Mouse (Mus musculus): ENCODE results near the gene Jsrp1. TPM values are rescaled to one million over a fixed set of nuclear protein-coding genes. Genes with fewer than 3 reads are reported as not detected.
A peak's percentile ranks its signal among the peaks of the same experiment; 100 is the strongest.
"Not testable (repeated sequence)": the region's sequence is repeated elsewhere in the genome, so short reads cannot be mapped to it uniquely, and the experiment has no call there.

The Jsrp1 gene
- total RNA-seq, 2 experiments from 2014 or later = 1.6 to 2.0 TPM

DNA sequence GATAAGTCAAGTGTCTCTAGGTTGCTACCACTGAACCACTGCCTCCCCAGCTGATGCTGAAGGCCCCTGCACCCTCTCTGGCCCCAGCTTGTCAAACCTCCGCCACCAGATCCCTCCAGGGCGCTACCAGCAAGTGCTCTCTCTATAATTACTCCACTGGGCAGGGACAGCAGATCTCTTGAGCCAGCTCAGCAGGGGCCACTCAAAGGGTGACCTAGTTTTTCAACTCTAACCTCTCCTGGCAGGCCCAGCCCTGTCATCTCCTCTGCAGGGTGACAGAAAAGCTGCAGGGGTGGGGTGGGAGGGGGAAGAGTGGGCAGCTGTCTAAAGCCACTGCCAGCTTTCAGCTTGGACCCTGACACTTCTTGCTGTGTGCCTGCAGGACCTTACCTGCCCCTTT lies 24.5 kb upstream of the Jsrp1 start:
- no peak for DNase-seq (ENCODE audit: extremely low spot score in 1 of 2, low spot score in 2 of 2)
- intact Hi-C loops (cut with DNase I) = no loop called here

DNA sequence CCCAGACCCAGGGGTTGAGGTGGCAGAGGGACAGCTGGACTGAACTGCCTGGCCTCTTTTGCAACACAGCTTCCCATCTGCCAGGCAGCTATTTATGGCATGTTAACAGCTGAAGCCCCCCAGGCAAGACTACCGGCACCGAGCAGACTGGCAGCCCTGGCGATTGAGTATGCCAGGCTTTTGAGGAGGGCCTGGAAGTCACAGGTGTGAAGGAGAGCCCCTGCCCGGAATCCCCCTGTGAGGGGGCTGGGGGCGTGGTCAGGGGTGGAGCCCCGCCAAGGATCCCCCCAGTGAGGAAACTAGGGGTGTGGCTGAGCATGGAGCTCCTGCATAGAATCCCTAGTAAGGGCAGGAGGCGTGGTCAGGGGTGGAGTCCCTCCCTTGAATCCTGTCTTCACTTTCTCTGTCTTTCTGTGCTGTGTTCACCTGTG lies 23.7 kb upstream of the Jsrp1 start:
- DNase-seq (ENCODE audit: extremely low spot score in 1 of 2, low spot score in 2 of 2) = no peak
- intact Hi-C loops (cut with DNase I) = no loop called here

DNA sequence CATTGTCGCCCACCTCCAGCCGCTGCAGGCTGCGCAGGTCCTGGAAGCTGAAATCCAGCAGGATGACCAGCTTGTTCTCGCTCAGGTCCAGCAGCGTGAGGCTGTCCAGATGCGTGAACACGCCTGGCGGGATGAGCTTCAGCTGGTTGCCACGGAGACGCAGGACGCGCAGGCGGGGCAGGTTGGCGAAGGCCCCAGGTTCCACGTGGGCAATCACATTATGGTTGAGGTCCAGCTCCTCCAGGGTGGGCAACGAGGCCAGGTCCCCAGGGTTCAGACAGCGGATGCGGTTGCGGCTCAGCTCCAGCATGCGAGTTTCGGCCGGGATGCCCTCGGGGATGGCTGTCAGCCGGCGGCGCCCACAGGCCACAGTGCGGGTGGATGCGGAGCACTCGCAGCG lies 22.3 kb upstream of the Jsrp1 start:
- DNase-seq (ENCODE audit: extremely low spot score in 1 of 2, low spot score in 2 of 2) = no peak
- intact Hi-C loops (cut with DNase I) = no loop called here

DNA sequence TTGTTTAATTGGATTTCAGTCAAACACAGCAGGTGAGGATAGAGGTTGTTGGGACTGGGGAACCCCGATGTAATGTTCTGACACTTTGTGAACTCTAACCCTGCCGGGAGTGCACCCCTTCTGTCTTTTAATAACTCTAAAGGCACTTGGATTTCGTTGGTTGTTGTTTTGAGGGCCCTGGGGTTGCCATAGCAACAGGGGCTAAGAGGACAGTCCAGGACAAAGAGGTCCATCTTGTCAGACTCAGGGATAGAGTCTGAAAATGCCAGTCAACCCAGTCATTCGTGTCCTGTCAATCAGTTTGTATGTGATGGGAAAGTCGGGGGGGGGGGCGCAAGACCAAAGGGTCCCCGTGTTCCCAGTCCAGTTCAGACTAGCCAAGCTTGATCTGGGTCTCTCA lies 19.5 kb upstream of the Jsrp1 start:
- intact Hi-C loops (cut with DNase I) = no loop called here
- DNase-seq (ENCODE audit: extremely low spot score in 1 of 2, low spot score in 2 of 2) = no peak

DNA sequence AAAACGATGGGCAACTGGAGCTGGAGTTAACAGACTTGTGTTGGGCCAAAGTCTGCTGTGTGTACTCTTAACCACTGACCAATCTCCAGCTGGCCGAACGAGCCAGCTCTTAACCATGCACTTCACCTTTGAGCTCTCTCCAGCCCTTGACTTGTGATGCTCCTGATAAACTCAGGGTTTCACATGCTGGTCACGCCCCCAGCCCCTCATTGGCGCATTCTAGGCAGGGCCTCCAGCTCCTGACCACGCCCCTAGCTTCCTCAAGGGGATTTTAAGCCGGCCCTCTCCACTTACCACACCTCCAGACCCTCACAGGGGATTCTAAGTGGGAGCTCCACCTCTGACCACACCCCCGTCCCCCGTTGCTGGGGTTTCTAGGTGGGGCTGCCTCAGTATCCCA lies 17.8 kb upstream of the Jsrp1 start:
- intact Hi-C loops (cut with DNase I) = no loop called here
- DNase-seq (ENCODE audit: extremely low spot score in 1 of 2, low spot score in 2 of 2) = peak in 1 of 2 experiments; percentile 82

DNA sequence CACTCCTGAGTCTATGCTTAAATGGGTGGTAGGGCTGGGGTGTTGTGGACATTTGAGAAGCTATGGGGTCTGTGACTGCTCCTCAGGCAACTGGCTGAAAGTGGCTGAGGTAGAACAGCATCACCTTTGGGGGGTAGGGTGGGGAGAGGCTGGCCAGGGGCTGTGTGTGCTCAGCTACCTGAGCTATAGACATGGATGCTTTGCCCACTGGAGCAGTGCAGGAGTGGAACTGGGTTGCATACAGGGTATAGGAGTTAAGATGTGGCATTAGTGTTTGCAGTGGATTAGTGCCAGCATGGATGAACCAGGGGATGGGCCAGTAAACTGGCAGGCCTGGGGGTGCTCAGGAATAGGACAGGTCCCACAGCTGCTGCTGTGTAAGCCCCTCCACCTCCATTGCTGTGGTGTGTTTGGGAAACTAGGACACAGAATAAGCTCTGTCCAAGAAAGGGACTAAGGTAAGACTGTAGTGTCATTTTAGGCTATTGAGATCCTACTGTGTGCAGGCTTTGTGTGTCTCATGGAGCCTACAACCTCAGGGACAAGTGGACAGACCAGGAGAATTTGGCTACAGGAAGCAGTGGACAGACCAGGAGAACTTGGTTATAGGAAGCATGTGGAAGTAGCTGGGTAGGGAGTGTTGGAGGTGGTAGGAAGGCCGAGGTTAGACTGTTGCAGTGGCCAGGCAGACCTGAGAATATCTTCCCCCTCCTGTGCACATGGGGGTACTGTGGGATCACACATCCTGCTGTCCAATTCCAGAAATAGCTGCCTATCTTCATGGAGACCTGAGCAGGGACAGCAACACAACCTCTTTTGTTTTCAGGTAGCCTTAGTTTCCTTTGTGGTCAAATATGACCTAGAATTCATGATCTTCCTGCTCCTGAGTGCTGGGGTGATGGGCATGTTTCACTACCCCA lies 16.3 kb upstream of the Jsrp1 start:
- no peak for DNase-seq (ENCODE audit: extremely low spot score in 1 of 2, low spot score in 2 of 2)
- intact Hi-C loops (cut with DNase I) = no loop called here

DNA sequence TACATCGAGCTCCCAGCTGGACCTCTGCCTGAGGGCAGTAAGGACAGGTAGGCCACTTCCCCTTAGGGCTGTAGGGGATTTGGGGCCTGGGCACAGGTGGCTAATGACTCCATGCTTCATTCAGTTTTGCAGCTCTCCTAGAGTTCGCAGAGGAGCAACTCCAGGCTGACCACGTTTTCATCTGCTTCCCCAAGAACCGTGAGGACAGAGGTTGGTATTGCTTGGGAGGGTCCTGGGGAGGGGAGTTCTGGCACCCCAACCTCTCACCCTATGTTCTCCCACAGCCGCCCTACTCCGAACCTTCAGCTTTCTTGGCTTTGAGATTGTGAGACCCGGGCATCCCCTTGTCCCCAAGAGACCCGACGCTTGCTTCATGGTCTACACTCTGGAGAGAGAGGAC lies 15.3 kb upstream of the Jsrp1 start:
- intact Hi-C loops (cut with DNase I); DNase-seq (ENCODE audit: extremely low spot score in 1 of 2, low spot score in 2 of 2): not testable (repeated sequence)

DNA sequence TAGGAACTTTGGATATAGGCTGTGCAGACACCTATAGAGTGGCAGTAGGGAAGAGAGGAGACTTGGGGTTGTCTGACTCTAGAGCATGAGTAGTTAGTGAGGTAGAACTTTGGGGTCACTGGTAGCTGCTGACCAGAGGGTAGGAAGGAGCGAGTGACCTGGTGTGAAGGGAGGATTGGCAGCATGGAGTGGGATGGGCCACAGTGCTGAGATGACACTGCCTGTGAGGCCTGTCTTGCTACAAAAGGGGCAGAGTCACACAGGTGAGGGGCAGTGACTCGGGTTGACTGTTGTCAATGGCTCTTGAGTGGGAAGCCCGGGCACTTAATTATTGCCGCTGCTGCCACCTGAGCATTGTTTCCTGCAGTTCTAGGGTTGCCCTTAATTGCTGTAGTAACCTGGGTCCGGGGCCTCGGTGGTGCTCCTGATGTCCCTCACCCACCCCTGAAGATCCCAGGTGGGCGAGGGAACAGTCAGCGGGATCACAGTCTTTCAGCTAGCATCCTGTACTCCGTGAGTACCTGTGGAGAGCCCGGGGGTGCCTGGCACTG lies 14.6 kb upstream of the Jsrp1 start:
- DNase-seq (ENCODE audit: extremely low spot score in 1 of 2, low spot score in 2 of 2) = no peak
- intact Hi-C loops (cut with DNase I) = no loop called here

DNA sequence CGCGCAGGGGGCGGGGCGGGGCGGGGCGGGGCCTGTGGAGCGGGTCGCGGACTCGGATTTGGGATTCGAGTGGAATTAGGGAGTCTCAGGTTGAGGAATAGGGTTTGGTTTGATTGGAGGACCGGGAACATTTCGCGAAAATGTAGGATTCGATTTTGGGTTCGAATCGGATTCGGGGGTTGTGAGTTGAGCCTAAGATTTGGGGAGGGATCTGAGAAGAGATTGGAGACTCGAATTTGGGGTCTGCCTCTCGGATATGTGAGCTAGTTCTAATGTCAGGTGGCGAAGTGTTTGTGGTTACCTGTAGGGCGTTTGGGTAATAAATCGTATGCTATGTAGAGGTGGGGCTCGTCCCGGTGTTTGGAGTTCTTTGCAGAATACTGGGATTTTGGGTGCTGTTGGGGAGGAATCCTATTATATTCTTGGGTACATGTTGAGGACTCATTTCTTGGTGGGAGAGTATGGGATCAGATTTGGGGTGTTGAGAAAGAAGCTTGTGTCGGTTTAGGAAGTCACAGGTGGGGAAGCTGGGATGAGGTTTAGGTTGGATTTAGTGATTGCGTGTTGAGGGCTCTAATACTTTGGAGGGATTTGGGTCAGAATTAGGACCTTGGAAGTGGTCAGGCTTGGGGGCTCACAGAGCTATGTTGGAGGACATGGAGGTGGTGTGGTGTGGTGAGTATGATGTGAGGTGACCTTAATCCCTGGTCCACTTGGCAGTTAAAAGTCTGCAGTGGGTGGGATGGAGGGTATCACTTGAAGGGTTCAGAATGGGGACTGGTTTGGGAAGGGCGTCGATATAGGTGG lies 14.0 kb upstream of the Jsrp1 start:
- no peak for DNase-seq (ENCODE audit: extremely low spot score in 1 of 2, low spot score in 2 of 2)
- intact Hi-C loops (cut with DNase I) = no loop called here

DNA sequence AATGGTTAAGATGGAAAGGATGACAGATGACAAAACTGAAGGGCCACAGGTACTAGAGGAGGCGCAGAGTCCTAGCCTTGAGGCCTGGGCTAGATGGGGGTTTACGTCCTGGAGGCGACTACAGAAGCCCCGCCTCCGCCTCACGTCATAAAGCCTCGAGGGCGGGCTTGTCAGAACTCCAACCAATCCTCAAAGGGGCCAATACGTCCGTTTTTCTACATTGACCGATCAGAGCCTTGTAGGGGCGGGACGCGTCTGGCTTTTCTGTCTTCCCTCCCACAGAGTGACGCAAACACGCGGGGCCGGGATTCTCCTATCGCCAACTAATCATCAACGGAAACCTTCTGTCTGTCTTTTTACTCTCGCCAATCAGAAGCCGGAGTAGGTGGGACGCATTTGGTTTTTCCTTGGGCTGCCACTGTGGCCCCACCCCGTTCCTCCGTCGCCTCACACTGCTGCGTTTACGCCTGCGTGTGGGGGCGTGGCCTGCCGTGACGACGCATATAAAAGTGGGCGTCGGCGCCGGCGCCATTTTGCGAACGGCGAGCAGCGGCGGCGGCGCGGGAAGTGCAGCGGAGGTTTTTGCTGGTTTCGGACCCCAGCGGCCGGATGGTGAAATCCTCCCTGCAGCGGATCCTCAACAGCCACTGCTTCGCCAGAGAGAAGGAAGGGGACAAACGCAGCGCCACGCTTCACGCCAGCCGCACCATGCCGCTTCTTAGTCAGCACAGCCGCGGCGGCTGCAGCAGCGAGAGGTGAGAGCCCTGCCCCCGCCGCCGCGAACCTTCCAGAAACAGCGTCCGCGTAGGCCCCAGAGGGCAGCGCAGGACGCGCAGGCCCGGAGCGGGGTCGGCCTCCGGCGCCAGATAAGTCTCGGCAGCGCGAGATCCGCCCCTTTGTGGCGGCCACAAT lies 13.1 kb upstream of the Jsrp1 start, which contains the start of gene Oaz1:
Gene Oaz1, plus strand, starts transcription at position 506 of the 912 bp plus-strand sequence.
- intact Hi-C loops (cut with DNase I) = no loop called here
- peak; percentile 99 for DNase-seq (ENCODE audit: extremely low spot score in 1 of 2, low spot score in 2 of 2)

DNA sequence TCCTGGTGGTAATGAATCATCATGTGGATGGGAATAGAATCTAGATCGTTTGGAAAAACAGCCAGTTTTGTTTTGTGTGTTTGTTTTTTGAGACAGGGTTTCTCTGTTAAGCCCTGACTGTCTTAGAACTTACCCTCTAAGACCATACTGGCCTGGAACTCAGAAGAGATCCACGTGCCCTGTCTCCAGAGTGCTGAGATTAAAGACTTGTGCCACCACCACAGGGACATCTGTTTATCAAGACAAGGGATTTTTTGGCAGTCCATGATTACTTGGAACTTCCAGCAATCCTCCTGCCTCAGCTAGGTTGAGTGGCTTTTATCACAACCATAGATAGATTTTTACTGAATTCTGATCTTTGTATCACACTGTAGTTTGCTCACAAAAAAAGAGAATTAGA lies 11.5 kb upstream of the Jsrp1 start:
- no peak for DNase-seq (ENCODE audit: extremely low spot score in 1 of 2, low spot score in 2 of 2)
- intact Hi-C loops (cut with DNase I) = no loop called here

DNA sequence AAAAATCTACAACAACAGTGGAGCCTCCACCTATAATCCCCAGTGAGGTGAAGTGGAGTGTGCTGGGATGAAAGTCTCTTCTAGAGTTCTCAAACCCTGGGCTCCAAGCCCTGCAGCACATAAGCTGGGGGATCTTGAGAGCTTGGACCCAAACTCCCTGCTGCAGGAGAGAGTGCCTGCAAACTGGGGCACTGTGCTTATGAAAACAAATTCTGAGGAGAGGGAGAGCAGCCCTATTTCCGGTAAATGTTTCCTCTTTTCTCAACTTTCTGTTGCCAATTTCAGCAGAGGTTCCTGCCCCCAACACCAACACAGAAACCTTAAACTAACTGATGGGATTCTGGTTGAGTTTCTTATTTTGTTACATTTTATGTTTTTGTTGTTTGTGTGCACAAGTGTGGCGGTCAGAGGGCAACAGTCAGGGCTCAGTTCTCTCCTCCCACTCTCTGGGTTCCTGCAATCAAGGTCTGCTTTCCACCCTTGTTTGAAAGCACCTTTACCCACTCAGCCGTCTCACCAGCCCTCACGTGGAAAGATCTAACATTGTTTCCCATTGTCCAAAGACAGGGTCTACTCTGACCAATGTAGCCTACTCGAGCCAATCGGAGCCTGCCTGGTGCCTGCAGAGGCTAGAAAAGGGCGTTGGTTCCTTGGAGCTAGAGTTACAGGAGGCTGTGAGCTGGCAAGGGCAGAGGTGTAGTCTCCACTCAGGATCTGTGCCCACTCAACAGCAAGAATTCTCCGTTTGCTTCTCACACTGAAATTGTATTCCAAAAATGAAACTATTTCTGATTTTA lies 10.7 kb upstream of the Jsrp1 start:
- no peak for DNase-seq (ENCODE audit: extremely low spot score in 1 of 2, low spot score in 2 of 2)
- intact Hi-C loops (cut with DNase I) = loop anchor here (2.0 kb wide), 1 partner anchor 57 kb away; no protein-coding TSS in a partner anchor

DNA sequence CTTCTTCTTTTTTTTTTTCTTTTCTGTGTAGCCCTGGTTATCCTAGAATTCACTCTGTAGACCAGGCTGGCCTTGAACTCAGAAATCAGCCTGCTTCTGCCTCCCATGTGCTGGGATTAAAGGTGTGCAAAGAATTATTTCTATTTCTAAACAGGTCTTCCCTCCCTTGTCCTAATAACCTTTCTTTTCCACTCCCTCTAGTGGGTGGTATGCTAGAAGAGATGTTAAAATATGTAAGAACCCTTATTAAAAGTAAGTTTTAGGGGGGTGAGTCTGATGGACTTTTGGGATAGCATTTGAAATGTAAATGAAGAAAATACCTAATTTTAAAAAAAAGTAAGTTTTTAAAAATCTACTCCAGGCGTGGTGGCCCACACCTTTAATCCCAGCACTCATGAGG lies 10.0 kb upstream of the Jsrp1 start:
- DNase-seq (ENCODE audit: extremely low spot score in 1 of 2, low spot score in 2 of 2) = no peak
- intact Hi-C loops (cut with DNase I) = loop anchor here (2.0 kb wide), 1 partner anchor 57 kb away; no protein-coding TSS in a partner anchor

DNA sequence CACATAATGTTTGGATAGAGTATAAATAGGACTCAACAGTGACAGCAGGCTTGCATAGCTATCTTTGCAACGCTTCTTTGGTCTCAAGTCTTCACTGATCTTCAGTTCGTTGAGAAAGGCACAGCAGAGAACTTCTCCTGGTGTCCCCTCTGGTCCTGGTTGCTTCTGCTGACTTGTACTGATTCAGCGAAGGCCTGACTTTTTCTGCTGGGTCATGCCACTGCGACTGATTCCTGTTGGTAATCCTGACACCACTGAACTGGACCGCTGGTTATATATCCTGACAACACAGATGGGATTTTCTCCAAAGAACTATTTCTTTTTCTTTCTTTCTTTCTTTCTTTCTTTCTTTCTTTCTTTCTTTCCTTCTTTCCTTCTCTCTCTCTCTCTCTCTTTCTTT lies 9.2 kb upstream of the Jsrp1 start:
- intact Hi-C loops (cut with DNase I) = loop anchor here (2.0 kb wide), 1 partner anchor 58 kb away; no protein-coding TSS in a partner anchor
- DNase-seq (ENCODE audit: extremely low spot score in 1 of 2, low spot score in 2 of 2) = no peak

DNA sequence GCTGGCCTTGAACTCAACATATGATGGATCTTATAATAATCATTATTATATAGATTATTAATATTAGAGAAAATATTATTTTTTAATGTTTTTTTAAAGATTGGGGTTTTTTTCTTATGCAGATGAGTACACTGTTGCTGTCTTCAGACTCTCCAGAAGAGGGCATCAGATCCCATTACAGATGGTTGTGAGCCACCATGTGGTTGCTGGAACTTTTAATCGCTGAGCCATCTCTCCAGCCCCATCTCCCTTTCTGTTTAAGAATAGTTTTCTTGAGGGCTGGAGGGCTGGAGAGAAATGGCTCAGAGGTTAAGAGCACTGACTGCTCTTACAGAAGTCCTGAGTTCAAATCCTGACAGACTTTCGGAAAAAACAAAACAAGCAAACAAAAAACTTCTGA lies 8.7 kb upstream of the Jsrp1 start:
- no peak for DNase-seq (ENCODE audit: extremely low spot score in 1 of 2, low spot score in 2 of 2)

DNA sequence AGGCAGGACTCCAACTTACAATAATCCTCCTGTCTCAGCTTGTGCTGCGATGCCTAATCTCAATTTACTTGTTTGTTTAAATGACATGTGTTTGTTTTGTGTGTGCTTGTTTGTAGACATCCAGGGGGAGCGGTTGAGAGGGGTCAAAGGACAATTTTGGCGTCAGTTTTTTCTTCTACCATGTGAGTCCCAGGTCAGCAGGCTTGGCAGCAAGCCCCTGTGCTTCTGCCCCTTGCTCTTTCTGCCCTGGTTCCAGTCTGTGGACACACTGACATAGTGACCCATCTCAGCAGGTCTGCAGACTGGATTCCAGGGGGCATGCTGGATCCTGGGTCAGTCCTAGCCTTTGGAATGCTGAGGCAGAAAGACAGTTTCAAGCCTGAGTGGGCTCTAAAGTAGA lies 6.1 kb upstream of the Jsrp1 start:
- intact Hi-C loops (cut with DNase I) = loop anchor here (5.0 kb wide), 1 partner anchor 178 kb away; no protein-coding TSS in a partner anchor
- DNase-seq (ENCODE audit: extremely low spot score in 1 of 2, low spot score in 2 of 2) = no peak

More for the DNA sequence above, 8.7 kb upstream of the Jsrp1 start:
- intact Hi-C loops (cut with DNase I) = loop anchor here (2.0 kb wide), 1 partner anchor 59 kb away; no protein-coding TSS in a partner anchor

DNA sequence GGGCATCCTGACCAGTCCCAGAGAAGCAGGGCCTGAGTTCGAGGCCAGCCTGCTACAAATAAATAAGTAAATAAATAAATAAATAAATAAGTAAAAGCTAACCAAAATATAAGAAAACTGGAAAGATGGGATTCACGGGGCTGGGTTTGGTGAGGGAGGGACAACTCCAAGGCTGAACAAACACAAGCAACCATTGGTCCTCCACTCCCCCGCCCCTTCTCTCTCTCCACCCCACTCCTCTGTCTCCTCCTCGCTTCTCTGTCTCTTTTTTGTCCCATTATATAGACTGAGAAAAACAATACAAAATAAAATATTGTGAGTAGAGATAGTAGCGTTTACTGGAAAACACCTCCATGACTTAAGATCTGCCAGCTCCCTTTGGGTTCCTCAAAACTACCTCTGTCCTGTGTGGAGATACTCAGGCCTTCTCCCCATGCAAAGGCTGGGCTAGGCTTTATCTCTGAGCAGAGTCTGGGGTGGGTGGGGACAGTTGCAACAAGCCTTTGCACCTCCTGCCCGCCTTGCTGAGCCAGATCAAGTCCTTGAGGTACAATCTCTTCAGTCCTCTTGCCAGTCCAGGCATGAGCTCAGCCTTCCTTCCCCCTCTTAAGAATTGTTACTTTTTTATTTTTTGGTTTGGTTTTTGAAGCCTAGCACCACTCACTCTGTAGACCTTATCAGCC lies 5.4 kb upstream of the Jsrp1 start:
- DNase-seq (ENCODE audit: extremely low spot score in 1 of 2, low spot score in 2 of 2) = no peak
- intact Hi-C loops (cut with DNase I) = loop anchor here (5.0 kb wide), 1 partner anchor 179 kb away; no protein-coding TSS in a partner anchor

Measured in left cerebral cortex, postnatal 10 days (tissue).